Comparison of ENCODE assay signal across 8 mouse cellular contexts in genomic region chr19:7381906-7382247, GRCm38 (mm10). TPM values are rescaled to one million over a fixed set of nuclear protein-coding genes. Genes with fewer than 3 reads are reported as not detected.
DNase-seq lines count a peak whose midpoint lies in the region; ATAC-seq lines count a peak whose summit lies in the region.

No protein-coding gene starts in this region.

- peak overlapping the region; percentile 84 for H3K4me2 ChIP-seq in kidney, embryonic 15.5 days
- peak overlapping the region; percentile 78 for H3K4me2 ChIP-seq in hindbrain, embryonic 12.5 days (replicated peaks)
- peak overlapping the region; percentile 63 for H3K4me2 ChIP-seq in midbrain, embryonic 15.5 days

- H3K4me3 ChIP-seq in kidney, embryonic 15.5 days (replicated peaks) = peak overlapping the region; percentile 79
- H3K4me3 ChIP-seq in hindbrain, embryonic 12.5 days = peak overlapping the region; percentile 87
- H3K4me3 ChIP-seq in midbrain, embryonic 15.5 days = peak overlapping the region; percentile 85

- H3K9me3 ChIP-seq in kidney, embryonic 15.5 days (replicated peaks) = peaks cover 5% of the 10 kb centered on the region; the same call in 1 of the 2 replicates
- peaks cover 3% of the 10 kb centered on the region; the same call in 1 of the 2 replicates for H3K9me3 ChIP-seq in hindbrain, embryonic 12.5 days (replicated peaks)
- no peaks in the 10 kb centered on the region for H3K9me3 ChIP-seq in midbrain, embryonic 15.5 days

- H3K9ac ChIP-seq in kidney, embryonic 15.5 days = peak overlapping the region; percentile 90
- peak overlapping the region; percentile 95 for H3K9ac ChIP-seq in hindbrain, embryonic 12.5 days
- H3K9ac ChIP-seq in midbrain, embryonic 15.5 days = peak overlapping the region; percentile 90

- ATAC-seq in kidney, embryonic 15.5 days (replicated peaks; ENCODE audit: low FRiP score) = no peak
- ATAC-seq in hindbrain, embryonic 12.5 days (ENCODE audit: low FRiP score) = no peak
- no peak for ATAC-seq in midbrain, embryonic 15.5 days (replicated peaks)
- no peak for ATAC-seq in megakaryocyte progenitor cell, adult 5-6 weeks (replicated peaks; ENCODE audit: poor library complexity)

- H3K27me3 ChIP-seq in kidney, embryonic 15.5 days = no peaks in the 10 kb centered on the region
- H3K27me3 ChIP-seq in hindbrain, embryonic 12.5 days = no peaks in the 10 kb centered on the region
- no peaks in the 10 kb centered on the region for H3K27me3 ChIP-seq in midbrain, embryonic 15.5 days (replicated peaks)

- WGBS in kidney, embryonic 15.5 days = 1% methylated on average over 8 of the region's 8 CpGs
- 2% methylated on average over 8 of the region's 8 CpGs for WGBS in hindbrain, embryonic 12.5 days
- 0% methylated on average over 8 of the region's 8 CpGs for WGBS in midbrain, embryonic 15.5 days

- H3K36me3 ChIP-seq in kidney, embryonic 15.5 days = peaks cover 14% of the 10 kb centered on the region
- peaks cover 8% of the 10 kb centered on the region for H3K36me3 ChIP-seq in hindbrain, embryonic 12.5 days
- H3K36me3 ChIP-seq in midbrain, embryonic 15.5 days (replicated peaks) = no peaks in the 10 kb centered on the region

- H3K27ac ChIP-seq in kidney, embryonic 15.5 days = peak overlapping the region; percentile 95
- H3K27ac ChIP-seq in hindbrain, embryonic 12.5 days = peak overlapping the region; percentile 94
- peak overlapping the region; percentile 94 for H3K27ac ChIP-seq in midbrain, embryonic 15.5 days

- no peak for DNase-seq in kidney, adult 9 months
- DNase-seq in ZHBTc4 (ENCODE audit: low read depth, low spot score) (peak; percentile 55), MN1 (ENCODE audit: low spot score) (no peak)
- DNase-seq in thymus, adult 18-20 months = no peak

- peaks cover 34% of the 10 kb centered on the region for H3K4me1 ChIP-seq in kidney, embryonic 15.5 days
- peaks cover 42% of the 10 kb centered on the region for H3K4me1 ChIP-seq in hindbrain, embryonic 12.5 days
- peaks cover 45% of the 10 kb centered on the region for H3K4me1 ChIP-seq in midbrain, embryonic 15.5 days

RNA-seq across cellular contexts. Expression of gene Spindoc, which starts 0.9 kb away (rescaled TPM):
- polyA plus RNA-seq in kidney, embryonic 15.5 days (2015; fragmentation: Nextera tagmentation; extraction: Ambion mirVana) = 31.5 and 33.9 TPM in 2 replicates
- 37.8 and 44.1 TPM in 2 replicates for polyA plus RNA-seq in hindbrain, embryonic 12.5 days (2016; fragmentation: Nextera tagmentation; extraction: Ambion mirVana)
- 35.6 and 40.3 TPM in 2 replicates for polyA plus RNA-seq in midbrain, embryonic 15.5 days (2015; fragmentation: Nextera tagmentation; extraction: Ambion mirVana)
- 7.6 and 8.1 TPM in 2 replicates for total RNA-seq in megakaryocyte progenitor cell, adult 5-6 weeks (2015)
- total RNA-seq in megakaryocyte progenitor cell, adult 5-6 weeks (2017) = 2.6 and 3.6 TPM in 2 replicates

RNA-seq across cellular contexts. Expression of gene 2700081O15Rik, which starts 35.5 kb away (rescaled TPM):
- polyA plus RNA-seq in kidney, embryonic 15.5 days (2015; fragmentation: Nextera tagmentation; extraction: Ambion mirVana) = 6.0 and 7.4 TPM in 2 replicates
- 18.0 and 20.1 TPM in 2 replicates for polyA plus RNA-seq in hindbrain, embryonic 12.5 days (2016; fragmentation: Nextera tagmentation; extraction: Ambion mirVana)
- 15.9 and 16.0 TPM in 2 replicates for polyA plus RNA-seq in midbrain, embryonic 15.5 days (2015; fragmentation: Nextera tagmentation; extraction: Ambion mirVana)
- 1.5 and 2.3 TPM in 2 replicates for total RNA-seq in megakaryocyte progenitor cell, adult 5-6 weeks (2015)
- 1.4 and 3.2 TPM in 2 replicates for total RNA-seq in megakaryocyte progenitor cell, adult 5-6 weeks (2017)

RNA-seq across cellular contexts. Expression of gene Mark2, which starts 40.2 kb away (rescaled TPM):
- 39.8 and 45.1 TPM in 2 replicates for polyA plus RNA-seq in kidney, embryonic 15.5 days (2015; fragmentation: Nextera tagmentation; extraction: Ambion mirVana)
- 62.1 and 64.2 TPM in 2 replicates for polyA plus RNA-seq in hindbrain, embryonic 12.5 days (2016; fragmentation: Nextera tagmentation; extraction: Ambion mirVana)
- polyA plus RNA-seq in midbrain, embryonic 15.5 days (2015; fragmentation: Nextera tagmentation; extraction: Ambion mirVana) = 55.5 and 60.2 TPM in 2 replicates
- total RNA-seq in megakaryocyte progenitor cell, adult 5-6 weeks (2015) = 63.8 and 70.0 TPM in 2 replicates
- total RNA-seq in megakaryocyte progenitor cell, adult 5-6 weeks (2017) = 23.3 and 24.8 TPM in 2 replicates
